Mouse (Mus musculus): ENCODE data around the gene Cyp2d34.

- TF ChIP-seq CTCF (IDR thresholded peaks at IDR 0.05; ENCODE audit: borderline replicate concordance, control insufficient read depth, extremely low read depth, insufficient read depth, low read length, poor library complexity): no peak
- TF ChIP-seq POLR2A (IDR thresholded peaks at IDR 0.05; ENCODE audit: control insufficient read depth, extremely low read depth, insufficient read depth, low read length, poor library complexity): no peak
Observed at GRCm38 (mm10) chr15:82634976-82635375, 14.2 kb upstream of the Cyp2d34 start.

Measured in thymus, adult 2 months (tissue).